Mouse (Mus musculus) heart, embryonic 11.5 days (tissue): ENCODE data around the gene Iscu. TPM values are rescaled to one million over a fixed set of nuclear protein-coding genes. Genes with fewer than 3 reads are reported as not detected.
A peak's percentile ranks its signal among the peaks of the same experiment; 100 is the strongest.
"Not testable (repeated sequence)": the region's sequence is repeated elsewhere in the genome, so short reads cannot be mapped to it uniquely, and the experiment has no call there.

Source experiments
- ATAC-seq: fragments of 200-750 bp; cut with Nextera tagmentation; replicated peaks from 2 replicates; pipeline ENCODE4 v1.8.0; 2017; ENCODE audit warnings: moderate library complexity; ENCODE audit not compliant: insufficient number of reproducible peaks, low FRiP score, low TSS enrichment
- H3K27ac ChIP-seq: fragments of 300-500 bp; sonication (generic); 2 replicates; pipeline ENCODE4 v1.5.1; 2014; ENCODE audit warnings: mild to moderate bottlenecking, low read depth, low read length
- H3K27me3 ChIP-seq: fragments of 300-500 bp; sonication (generic); 2 replicates; pipeline ENCODE4 v1.6.1; 2014; ENCODE audit warnings: mild to moderate bottlenecking, low read length, mixed read lengths; ENCODE audit not compliant: control insufficient read depth, insufficient read depth
- H3K36me3 ChIP-seq: fragments of 300-500 bp; sonication (generic); 2 replicates; pipeline ENCODE4 v1.6.1; 2014; ENCODE audit warnings: mild to moderate bottlenecking, low read length, moderate library complexity, mixed read lengths; ENCODE audit not compliant: control insufficient read depth, insufficient read depth
- H3K4me1 ChIP-seq: fragments of 300-500 bp; sonication (generic); 2 replicates; pipeline ENCODE4 v1.6.1; 2014; ENCODE audit warnings: low read length; ENCODE audit not compliant: control insufficient read depth, insufficient read depth
- H3K4me2 ChIP-seq: fragments of 300-500 bp; sonication (generic); 2 replicates; pipeline ENCODE4 v1.6.1; 2014; ENCODE audit warnings: mild to moderate bottlenecking, moderate library complexity
- H3K4me3 ChIP-seq: fragments of 300-500 bp; sonication (generic); 2 replicates; pipeline ENCODE4 v1.5.1; 2014; ENCODE audit warnings: low read depth, low read length
- H3K9ac ChIP-seq: fragments of 300-500 bp; sonication (generic); 2 replicates; pipeline ENCODE4 v1.6.1; 2014; ENCODE audit warnings: mild to moderate bottlenecking, low read depth, low read length, moderate library complexity
- H3K9me3 ChIP-seq: fragments of 300-500 bp; sonication (generic); replicated peaks from 2 replicates; pipeline ENCODE4 v1.6.1; 2016; ENCODE audit warnings: low read length; ENCODE audit not compliant: control insufficient read depth
- WGBS: fragments of 180-500 bp; shearing (Covaris S2); extraction: QIAGEN DNeasy Blood & Tissue Kit; methylation state at CpG from one replicate; pipeline ENCODE4 v1.1.7; 2014; ENCODE audit not compliant: insufficient replicate concordance; 5-methylcytosine and 5-hydroxymethylcytosine counted together
- polyA plus RNA-seq: library from polyadenylated mRNA; unstranded; fragments of >200 nt; fragmentation: Nextera tagmentation; extraction: Ambion mirVana; gene quantifications from 2 replicates; pipeline ENCODE4 v1.2.1, GENCODE M21; 2014

The Iscu gene
- polyA plus RNA-seq, 1 experiment from 2014 or later: 104 TPM

- H3K9ac ChIP-seq: no peak overlapping the region
- H3K9me3 ChIP-seq: 0 out of 2 replicates have a peak, but pooled peaks cover 3% of the 10 kb centered on the region
- 0 out of 2 replicates have a peak, but pooled peaks have one; percentile 16 for ATAC-seq
- H3K36me3 ChIP-seq: peaks cover 6% of the 10 kb centered on the region; the same call in 1 of the 2 replicates
- WGBS: 89% methylated on average over 3 of the region's 3 CpGs
- no peak overlapping the region for H3K4me2 ChIP-seq
- H3K4me3 ChIP-seq: no peak overlapping the region
- no peak overlapping the region for H3K27ac ChIP-seq
- peaks cover 10% of the 10 kb centered on the region for H3K4me1 ChIP-seq
- H3K27me3 ChIP-seq: peaks cover 3% of the 10 kb centered on the region; the same call in 1 of the 2 replicates
These were observed 7.7 kb downstream of the Iscu start for GRCm38 (mm10) chr5:113780082-113780752.

GRCm38 (mm10) chr5:113780763-113781162, 8.2 kb downstream of the Iscu start:
- Histone ChIP-seq H3K9me3 (0 out of 2 replicates have a peak, but pooled peaks cover 3% of the 10 kb centered on the region), H3K27ac (no peak overlapping the region), H3K36me3 (peaks cover 6% of the 10 kb centered on the region; the same call in 1 of the 2 replicates), H3K27me3 (peaks cover 3% of the 10 kb centered on the region; the same call in 1 of the 2 replicates), H3K4me1 (peaks cover 10% of the 10 kb centered on the region), H3K9ac (no peak overlapping the region), H3K4me3 (no peak overlapping the region), H3K4me2 (no peak overlapping the region)
- WGBS: 85% methylated on average over 5 of the region's 5 CpGs
- ATAC-seq: no peak

GRCm38 (mm10) chr5:113781254-113781653, 8.7 kb downstream of the Iscu start:
- Histone ChIP-seq H3K4me2 (no peak overlapping the region), H3K9me3 (0 out of 2 replicates have a peak, but pooled peaks cover 3% of the 10 kb centered on the region), H3K36me3 (peaks cover 6% of the 10 kb centered on the region; the same call in 1 of the 2 replicates), H3K27ac (no peak overlapping the region), H3K4me1 (peaks cover 10% of the 10 kb centered on the region), H3K9ac (no peak overlapping the region), H3K27me3 (peaks cover 3% of the 10 kb centered on the region; the same call in 1 of the 2 replicates), H3K4me3 (no peak overlapping the region)
- ATAC-seq: no peak
- 76% methylated on average over 7 of the region's 7 CpGs for WGBS

GRCm38 (mm10) chr5:113781875-113782274, 9.3 kb downstream of the Iscu start:
- ATAC-seq: no peak

GRCm38 (mm10) chr5:113782624-113783023, 10.1 kb downstream of the Iscu start:
- WGBS: 57% methylated on average over 7 of the region's 7 CpGs
- Histone ChIP-seq H3K4me2 (no peak overlapping the region), H3K4me1 (peaks cover 10% of the 10 kb centered on the region), H3K4me3 (no peak overlapping the region), H3K36me3 (no peaks in the 10 kb centered on the region), H3K9ac (no peak overlapping the region), H3K9me3 (0 out of 2 replicates have a peak, but pooled peaks cover 3% of the 10 kb centered on the region), H3K27ac (no peak overlapping the region), H3K27me3 (peaks cover 3% of the 10 kb centered on the region; the same call in 1 of the 2 replicates)
- no peak for ATAC-seq

More at GRCm38 (mm10) chr5:113781875-113782274, 9.3 kb downstream of the Iscu start:
- peaks cover 10% of the 10 kb centered on the region for H3K4me1 ChIP-seq
- 0 out of 2 replicates have a peak, but pooled peaks cover 3% of the 10 kb centered on the region for H3K9me3 ChIP-seq
- peaks cover 3% of the 10 kb centered on the region; the same call in 1 of the 2 replicates for H3K27me3 ChIP-seq
- H3K4me2 ChIP-seq: no peak overlapping the region
- H3K9ac ChIP-seq: no peak overlapping the region
- H3K27ac ChIP-seq: no peak overlapping the region
- peaks cover 3% of the 10 kb centered on the region; the same call in 1 of the 2 replicates for H3K36me3 ChIP-seq
- H3K4me3 ChIP-seq: no peak overlapping the region
- WGBS: 78% methylated on average over 7 of the region's 7 CpGs

- H3K4me3 ChIP-seq: no peak overlapping the region
- ATAC-seq: peak; percentile 58; the same call in 1 of the 2 replicates
- no peaks in the 10 kb centered on the region for H3K36me3 ChIP-seq
- WGBS: 11% methylated on average over 12 of the region's 12 CpGs
- H3K27ac ChIP-seq: peak overlapping the region; percentile 54; the same call in 1 of the 2 replicates
- H3K27me3 ChIP-seq: peaks cover 3% of the 10 kb centered on the region; the same call in 1 of the 2 replicates
- H3K9ac ChIP-seq: no peak overlapping the region
- peaks cover 11% of the 10 kb centered on the region for H3K4me1 ChIP-seq
- H3K9me3 ChIP-seq: 0 out of 2 replicates have a peak, but pooled peaks cover 3% of the 10 kb centered on the region
- H3K4me2 ChIP-seq: peak overlapping the region; percentile 40
These were observed 11.0 kb downstream of the Iscu start for GRCm38 (mm10) chr5:113783581-113784001.

- not testable (repeated sequence) for ATAC-seq, H3K9ac ChIP-seq, H3K9me3 ChIP-seq, H3K4me3 ChIP-seq, H3K36me3 ChIP-seq, H3K27me3 ChIP-seq
- peak overlapping the region; percentile 54; the same call in 1 of the 2 replicates for H3K27ac ChIP-seq
- WGBS: 23% methylated on average over 3 of the region's 3 CpGs
- H3K4me1 ChIP-seq: peaks cover 15% of the 10 kb centered on the region
- H3K4me2 ChIP-seq: peak overlapping the region; percentile 40
These were observed 11.6 kb downstream of the Iscu start for GRCm38 (mm10) chr5:113784104-113784503.

GRCm38 (mm10) chr5:113786985-113787384, 14.4 kb downstream of the Iscu start:
- no peaks in the 10 kb centered on the region for H3K36me3 ChIP-seq
- 69% methylated on average over 5 of the region's 5 CpGs for WGBS
- H3K4me1 ChIP-seq: peaks cover 19% of the 10 kb centered on the region
- H3K9me3 ChIP-seq: no peaks in the 10 kb centered on the region
- H3K4me3 ChIP-seq: no peak overlapping the region
- ATAC-seq: no peak
- H3K27ac ChIP-seq: no peak overlapping the region
- H3K9ac ChIP-seq: no peak overlapping the region
- H3K27me3 ChIP-seq: peaks cover 3% of the 10 kb centered on the region; the same call in 1 of the 2 replicates
- H3K4me2 ChIP-seq: no peak overlapping the region
